Mouse (Mus musculus) myocyte (in vitro differentiated cells): ENCODE data around the gene Gm11937. TPM values are rescaled to one million over a fixed set of nuclear protein-coding genes. Genes with fewer than 3 reads are reported as not detected.

Experiments
- H3K27me3 ChIP-seq: one replicate; pipeline ENCODE4 v1.6.1; 2011; ENCODE audit not compliant: control insufficient read depth, insufficient read depth, insufficient read length
- H3K36me3 ChIP-seq: one replicate; pipeline ENCODE4 v1.6.1; 2011; ENCODE audit not compliant: control insufficient read depth, insufficient read depth
- H3K4me2 ChIP-seq: one replicate; pipeline ENCODE4 v1.6.1; 2011; ENCODE audit warnings: low read depth, control low read depth
- H3K4me3 ChIP-seq: one replicate; pipeline ENCODE4 v1.5.1; 2011; ENCODE audit warnings: mild to moderate bottlenecking, control low read depth, moderate library complexity
- H3K79me2 ChIP-seq: one replicate; pipeline ENCODE4 v1.6.1; 2011; ENCODE audit not compliant: control insufficient read depth, insufficient read depth
- H3ac ChIP-seq: one replicate; pipeline ENCODE4 v1.6.1; 2011; ENCODE audit not compliant: control insufficient read depth, insufficient read length
- CEBPB ChIP-seq: IDR thresholded peaks from 2 replicates; pipeline ENCODE4 v1.6.1; 2011; ENCODE audit warnings: mild to moderate bottlenecking, moderate library complexity; ENCODE audit not compliant: poor library complexity, insufficient read depth, severe bottlenecking
- E2F4 ChIP-seq: IDR thresholded peaks from one replicate; pipeline ENCODE4 v1.6.1; 2011; ENCODE audit warnings: mild to moderate bottlenecking, control low read depth, moderate library complexity; ENCODE audit not compliant: insufficient read depth
- MAX ChIP-seq: IDR thresholded peaks from one replicate; pipeline ENCODE4 v1.6.1; 2011; ENCODE audit warnings: low read depth, mild to moderate bottlenecking, control low read depth
- MYOD1 ChIP-seq, 3 experiments: IDR thresholded peaks; one replicate each; pipeline ENCODE4 v1.6.1; 2011; ENCODE audit warnings: control low read depth in 2 of 3, low read depth in 2 of 3, mild to moderate bottlenecking in 2 of 3, moderate library complexity in 1 of 3; ENCODE audit not compliant: insufficient read length in 2 of 3, control insufficient read depth in 1 of 3
- MYOG ChIP-seq, 3 experiments: IDR thresholded peaks; one replicate each; pipeline ENCODE4 v1.6.1; 2011; ENCODE audit warnings: control low read depth in 2 of 3, low read depth in 2 of 3, mild to moderate bottlenecking in 2 of 3; ENCODE audit not compliant: insufficient read length in 2 of 3, control insufficient read depth in 1 of 3, insufficient read depth in 1 of 3
- POLR2A ChIP-seq: IDR thresholded peaks from one replicate; pipeline ENCODE4 v1.6.1; 2011; ENCODE audit warnings: low read depth, mild to moderate bottlenecking, control low read depth, moderate library complexity; ENCODE audit not compliant: insufficient read length
- POLR2AphosphoS2 ChIP-seq: IDR thresholded peaks from one replicate; pipeline ENCODE4 v1.6.1; 2011; ENCODE audit warnings: low read depth, control low read depth; ENCODE audit not compliant: insufficient read length
- REST ChIP-seq: IDR thresholded peaks from one replicate; pipeline ENCODE4 v1.6.1; 2011; ENCODE audit warnings: mild to moderate bottlenecking, control low read depth, moderate library complexity; ENCODE audit not compliant: insufficient read depth, insufficient read length
- SRF ChIP-seq: IDR thresholded peaks from one replicate; pipeline ENCODE4 v1.6.1; 2011; ENCODE audit warnings: low read depth; ENCODE audit not compliant: control insufficient read depth, insufficient read length
- TCF12 ChIP-seq: IDR thresholded peaks from one replicate; pipeline ENCODE4 v1.6.1; 2011; ENCODE audit warnings: mild to moderate bottlenecking, control low read depth; ENCODE audit not compliant: poor library complexity, insufficient read depth, severe bottlenecking
- TCF3 ChIP-seq: IDR thresholded peaks from one replicate; pipeline ENCODE4 v1.6.1; 2011; ENCODE audit warnings: low read depth, control low read depth; ENCODE audit not compliant: insufficient read length
- USF1 ChIP-seq: IDR thresholded peaks from one replicate; pipeline ENCODE4 v1.6.1; 2011; ENCODE audit warnings: low read depth, mild to moderate bottlenecking, control low read depth, moderate library complexity
- polyA plus RNA-seq: library from polyadenylated mRNA; unstranded; fragments of >200 nt; fragmentation: generic; extraction: Trizol; gene quantifications from one replicate; pipeline ENCODE4 v1.2.1, GENCODE M21; 2012; ENCODE audit warnings: missing spikeins

Gene Gm11937
- polyA plus RNA-seq, 1 experiment, result not detected

GRCm38 (mm10) chr11:99581564-99581963 lies 28.4 kb downstream of the Gm11937 start:
- Histone ChIP-seq H3K36me3 (no peaks in the 10 kb centered on the region), H3K4me3 (no peak overlapping the region), H3K27me3 (no peaks in the 10 kb centered on the region), H3ac (no peak overlapping the region), H3K79me2 (no peaks in the 10 kb centered on the region), H3K4me2 (peak overlapping the region; percentile 51)
- TF ChIP-seq REST, result no peak
- no peak for TF ChIP-seq TCF12
- TF ChIP-seq USF1, result no peak
- no peak for TF ChIP-seq SRF
- no peak for TF ChIP-seq MYOG (IDR thresholded peaks at IDR 0.05; ENCODE audit: control insufficient read depth in 1 of 3, insufficient read depth in 1 of 3, insufficient read length in 2 of 3, low read depth in 2 of 3)
- no peak for TF ChIP-seq POLR2A
- TF ChIP-seq CEBPB, result no peak
- TF ChIP-seq E2F4, result no peak
- TF ChIP-seq MYOD1 (IDR thresholded peaks at IDR 0.05; ENCODE audit: control insufficient read depth in 1 of 3, insufficient read length in 2 of 3, low read depth in 2 of 3), result no peak
- TF ChIP-seq POLR2AphosphoS2, result no peak

GRCm38 (mm10) chr11:99581051-99581450 lies 28.9 kb downstream of the Gm11937 start:
- Histone ChIP-seq H3K27me3 (no peaks in the 10 kb centered on the region), H3K4me2 (peak overlapping the region; percentile 51), H3K79me2 (no peaks in the 10 kb centered on the region), H3ac (no peak overlapping the region), H3K36me3 (no peaks in the 10 kb centered on the region), H3K4me3 (no peak overlapping the region)
- no peak for TF ChIP-seq MAX
- no peak for TF ChIP-seq MYOD1 (IDR thresholded peaks at IDR 0.05; ENCODE audit: control insufficient read depth in 1 of 3, insufficient read length in 2 of 3, low read depth in 2 of 3)
- TF ChIP-seq TCF3, result no peak
- no peak for TF ChIP-seq CEBPB
- TF ChIP-seq POLR2A, result no peak
- no peak for TF ChIP-seq SRF
- TF ChIP-seq POLR2AphosphoS2, result no peak
- TF ChIP-seq MYOG (IDR thresholded peaks at IDR 0.05; ENCODE audit: control insufficient read depth in 1 of 3, insufficient read depth in 1 of 3, insufficient read length in 2 of 3, low read depth in 2 of 3), result no peak
- no peak for TF ChIP-seq TCF12
- TF ChIP-seq USF1, result no peak
- TF ChIP-seq E2F4, result no peak
- no peak for TF ChIP-seq REST

GRCm38 (mm10) chr11:99580636-99581035 lies 29.4 kb downstream of the Gm11937 start, which contains the start of gene Krtap1-5:
Krtap1-5 (minus strand) TSS chr11:99581016.
- no peak within 1 kb of the TSS for H3ac ChIP-seq
- TF ChIP-seq POLR2AphosphoS2 (no peak), MYOG (IDR thresholded peaks at IDR 0.05; ENCODE audit: control insufficient read depth in 1 of 3, insufficient read depth in 1 of 3, insufficient read length in 2 of 3, low read depth in 2 of 3) (peak; percentile 96 to 98 (median 98)), TCF12 (peak; percentile 98), POLR2A (no peak), MAX (no peak), CEBPB (no peak), TCF3 (peak; percentile 98), USF1 (no peak), MYOD1 (IDR thresholded peaks at IDR 0.05; ENCODE audit: control insufficient read depth in 1 of 3, insufficient read length in 2 of 3, low read depth in 2 of 3) (peak in 2 of 3 experiments; percentile 96 to 98), SRF (no peak), E2F4 (no peak)

GRCm38 (mm10) chr11:99574106-99574505 lies 35.9 kb downstream of the Gm11937 start:
- Histone ChIP-seq H3K27me3 (no peaks in the 10 kb centered on the region), H3K79me2 (no peaks in the 10 kb centered on the region), H3K4me3 (no peak overlapping the region), H3K4me2 (peak overlapping the region; percentile 44), H3ac (no peak overlapping the region), H3K36me3 (no peaks in the 10 kb centered on the region)
- TF ChIP-seq MAX (no peak), SRF (no peak), TCF3 (no peak)

More at GRCm38 (mm10) chr11:99580636-99581035, 29.4 kb downstream of the Gm11937 start, which contains the start of gene Krtap1-5:
- Histone ChIP-seq H3K36me3 (no peaks in the 10 kb centered on the region), H3K4me3 (no peak within 1 kb of the TSS), H3K4me2 (peak within 1 kb of the TSS; percentile 51), H3K79me2 (no peaks in the 10 kb centered on the region), H3K27me3 (no peaks in the 10 kb centered on the region)

GRCm38 (mm10) chr11:99573164-99573563 lies 36.8 kb downstream of the Gm11937 start:
- Histone ChIP-seq H3K27me3 (no peaks in the 10 kb centered on the region), H3K4me3 (no peak overlapping the region), H3K4me2 (no peak overlapping the region), H3K36me3 (no peaks in the 10 kb centered on the region), H3K79me2 (no peaks in the 10 kb centered on the region), H3ac (no peak overlapping the region)
- no peak for TF ChIP-seq CEBPB
- TF ChIP-seq TCF3, result no peak
- no peak for TF ChIP-seq TCF12
